Mouse (Mus musculus) lung, adult 2 months (tissue): ENCODE data around the gene Olfr215.

Source experiments
- CTCF ChIP-seq: fragments of 200-500 bp; IDR thresholded peaks from 2 replicates; pipeline ENCODE4 v1.5.1; 2011; ENCODE audit warnings: mild to moderate bottlenecking, low read length, control low read depth; ENCODE audit not compliant: insufficient read depth
- POLR2A ChIP-seq: fragments of 200-500 bp; IDR thresholded peaks from 2 replicates; pipeline ENCODE4 v1.6.1; 2011; ENCODE audit warnings: low read depth, mild to moderate bottlenecking, control low read depth, low read length, borderline replicate concordance; ENCODE audit errors: extremely low read depth

GRCm38 (mm10) chr6:116542500-116542899 lies 41.5 kb downstream of the Olfr215 start:
- TF ChIP-seq POLR2A (no peak), CTCF (no peak)
